Mouse (Mus musculus) bone marrow, adult 2 months (tissue): Measurements from ENCODE around the gene Cybc1. TPM values are rescaled to one million over a fixed set of nuclear protein-coding genes. Genes with fewer than 3 reads are reported as not detected.
A peak's percentile ranks its signal among the peaks of the same experiment; 100 is the strongest.

Source experiments
- H3K27ac ChIP-seq: fragments of 200-500 bp; 2 replicates; pipeline ENCODE4 v1.5.1; 2012; ENCODE audit warnings: low read depth, mild to moderate bottlenecking, control low read depth, inconsistent platforms, low read length; ENCODE audit not compliant: control insufficient read depth, poor library complexity, insufficient read depth
- H3K4me1 ChIP-seq: fragments of 200-500 bp; 2 replicates; pipeline ENCODE4 v1.6.1; 2011; ENCODE audit warnings: low read length; ENCODE audit not compliant: control insufficient read depth, insufficient read depth
- H3K4me3 ChIP-seq: fragments of 200-500 bp; replicated peaks from 2 replicates; pipeline ENCODE3; 2011; ENCODE audit warnings: mild to moderate bottlenecking, low read depth, low read length, control low read depth; ENCODE audit not compliant: control insufficient read depth
- CTCF ChIP-seq: fragments of 200-500 bp; IDR thresholded peaks from 2 replicates; pipeline ENCODE4 v1.5.1; 2011; ENCODE audit warnings: low read length, control low read depth; ENCODE audit not compliant: control insufficient read depth, insufficient read depth
- POLR2A ChIP-seq: fragments of 200-500 bp; IDR thresholded peaks from 2 replicates; pipeline ENCODE4 v1.6.1; 2011; ENCODE audit warnings: low read depth, mild to moderate bottlenecking, control low read depth, low read length, borderline replicate concordance; ENCODE audit not compliant: control insufficient read depth
- WGBS: fragments of 180-500 bp; shearing (Covaris S2); methylation state at CpG from one replicate; pipeline ENCODE4 v1.1.7; 2018; 5-methylcytosine and 5-hydroxymethylcytosine counted together
- polyA plus RNA-seq: library from polyadenylated mRNA; stranded (reverse); fragments of >200 nt; gene quantifications from 2 replicates; pipeline ENCODE4 v1.2.4, GENCODE M21; 2011; ENCODE audit warnings: low replicate concordance; ENCODE audit not compliant: missing spikeins, insufficient read depth, insufficient read length

Gene Cybc1
- polyA plus RNA-seq, 1 experiment, result 54.0 TPM

GRCm38 (mm10) chr11:121221321-121222010 lies 7.7 kb downstream of the Cybc1 start:
- TF ChIP-seq POLR2A, result no peak
- no peak for TF ChIP-seq CTCF
- H3K27ac ChIP-seq, result no peak overlapping the region
- H3K4me3 ChIP-seq, result no peak overlapping the region
- no peaks in the 10 kb centered on the region; the same call in 1 of the 2 replicates for H3K4me1 ChIP-seq
- WGBS, result 63% methylated on average over 6 of the region's 6 CpGs

GRCm38 (mm10) chr11:121220771-121221170 lies 8.4 kb downstream of the Cybc1 start:
- H3K4me1 ChIP-seq, result no peaks in the 10 kb centered on the region; the same call in 1 of the 2 replicates
- no peak overlapping the region for H3K4me3 ChIP-seq
- no peak overlapping the region for H3K27ac ChIP-seq
- WGBS, result 93% methylated on average over 5 of the region's 5 CpGs
- TF ChIP-seq CTCF, result no peak
- no peak for TF ChIP-seq POLR2A

- TF ChIP-seq POLR2A, result no peak
- TF ChIP-seq CTCF, result no peak
- WGBS, result 92% methylated on average over 11 of the region's 11 CpGs
- Histone ChIP-seq H3K4me1 (no peaks in the 10 kb centered on the region; the same call in 1 of the 2 replicates), H3K27ac (no peak overlapping the region), H3K4me3 (no peak overlapping the region)
Observed at GRCm38 (mm10) chr11:121219776-121220175, 9.3 kb downstream of the Cybc1 start.

GRCm38 (mm10) chr11:121216831-121217230 lies 12.3 kb downstream of the Cybc1 start:
- Histone ChIP-seq H3K4me1 (no peaks in the 10 kb centered on the region; the same call in 1 of the 2 replicates), H3K27ac (no peak overlapping the region), H3K4me3 (no peak overlapping the region)
- no peak for TF ChIP-seq CTCF
- no peak for TF ChIP-seq POLR2A
- WGBS, result 86% methylated on average over 3 of the region's 3 CpGs

- Histone ChIP-seq H3K4me1 (no peaks in the 10 kb centered on the region), H3K27ac (peak within 1 kb of the TSS; percentile 66; the same call in 1 of the 2 replicates), H3K4me3 (peak within 1 kb of the TSS; percentile 93)
- WGBS, result under 1% methylated on average over 69 of the region's 70 CpGs
- TF ChIP-seq CTCF (no peak), POLR2A (peak; percentile 52; the same call in 1 of the 2 replicates)
Observed at GRCm38 (mm10) chr11:121204161-121205006, 24.7 kb downstream of the Cybc1 start, which contains the start of the genes Hexdc and Ogfod3. TSS of gene Hexdc (plus strand) at chr11:121204433. TSS of gene Ogfod3 (minus strand) at chr11:121204711.

GRCm38 (mm10) chr11:121203859-121204160 lies 25.3 kb downstream of the Cybc1 start:
- Histone ChIP-seq H3K4me3 (peak overlapping the region; percentile 93), H3K4me1 (no peaks in the 10 kb centered on the region), H3K27ac (no peak overlapping the region)
- 0% methylated on average over 5 of the region's 5 CpGs for WGBS
- TF ChIP-seq POLR2A, result no peak
- TF ChIP-seq CTCF, result no peak

GRCm38 (mm10) chr11:121201436-121202198 lies 27.5 kb downstream of the Cybc1 start:
- 77% methylated on average over 11 of the region's 11 CpGs for WGBS
- TF ChIP-seq POLR2A (no peak), CTCF (peak; percentile 34; the same call in 1 of the 2 replicates)

More at GRCm38 (mm10) chr11:121201436-121202198, 27.5 kb downstream of the Cybc1 start:
- Histone ChIP-seq H3K4me1 (no peaks in the 10 kb centered on the region), H3K27ac (no peak overlapping the region), H3K4me3 (no peak overlapping the region)
